Mouse (Mus musculus): ENCODE results near the gene Arhgap8.
"Not testable (repeated sequence)": the region's sequence is repeated elsewhere in the genome, so short reads cannot be mapped to it uniquely, and the experiment has no call there.

The Arhgap8 gene

DNA sequence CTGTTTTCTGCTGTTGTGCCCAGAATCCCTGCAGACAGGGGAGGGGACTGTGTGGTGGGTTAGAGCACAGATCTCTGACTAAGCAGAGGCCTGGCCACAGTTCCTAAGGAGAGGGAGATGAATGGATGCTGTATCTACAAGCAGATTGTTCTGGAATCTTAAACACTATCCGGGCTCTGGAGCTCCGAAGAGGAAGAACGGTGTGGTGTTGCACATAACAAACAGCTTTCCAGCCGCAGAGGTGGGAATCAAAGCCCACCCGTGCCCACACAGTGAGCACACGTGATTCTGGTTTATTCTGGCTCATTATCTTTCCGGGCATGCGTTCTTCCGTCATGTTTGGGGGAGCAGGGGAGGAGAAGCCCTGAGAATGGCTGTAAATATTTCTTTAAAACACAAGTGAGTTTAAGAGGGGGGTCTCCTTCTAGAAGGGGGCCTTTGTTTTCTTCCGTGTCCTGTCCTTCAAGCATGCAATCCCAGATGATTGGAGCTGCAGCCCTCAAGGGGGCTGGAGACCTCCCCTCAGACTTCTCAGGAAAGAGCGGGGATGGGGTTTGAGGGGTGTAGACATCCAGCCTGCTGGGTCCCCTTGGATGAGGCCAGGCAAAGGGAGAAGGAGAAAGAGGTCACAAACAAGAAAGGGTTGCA is 16.6 kb downstream of the Arhgap8 start:
- DNase-seq (ENCODE audit: low spot score in 2 of 2): no peak

DNA sequence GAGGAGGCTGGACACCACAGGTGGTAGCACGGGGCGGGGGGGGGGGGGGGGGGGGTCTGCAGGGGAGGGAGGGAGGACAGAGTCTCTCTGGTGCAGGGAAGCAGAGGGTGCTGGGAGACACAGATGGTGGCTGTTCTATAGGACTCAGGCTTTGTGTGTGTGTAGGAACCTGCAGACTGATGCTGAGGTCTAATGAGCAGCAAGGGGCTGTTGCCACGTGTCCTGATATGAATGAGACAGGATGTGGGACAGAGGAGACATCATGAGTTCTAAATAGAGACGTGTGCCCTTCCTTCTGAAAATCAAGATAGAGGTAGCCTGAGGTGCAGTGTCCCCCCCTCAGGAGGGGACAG is 17.1 kb downstream of the Arhgap8 start:
- DNase-seq (ENCODE audit: low spot score in 2 of 2): no peak

DNA sequence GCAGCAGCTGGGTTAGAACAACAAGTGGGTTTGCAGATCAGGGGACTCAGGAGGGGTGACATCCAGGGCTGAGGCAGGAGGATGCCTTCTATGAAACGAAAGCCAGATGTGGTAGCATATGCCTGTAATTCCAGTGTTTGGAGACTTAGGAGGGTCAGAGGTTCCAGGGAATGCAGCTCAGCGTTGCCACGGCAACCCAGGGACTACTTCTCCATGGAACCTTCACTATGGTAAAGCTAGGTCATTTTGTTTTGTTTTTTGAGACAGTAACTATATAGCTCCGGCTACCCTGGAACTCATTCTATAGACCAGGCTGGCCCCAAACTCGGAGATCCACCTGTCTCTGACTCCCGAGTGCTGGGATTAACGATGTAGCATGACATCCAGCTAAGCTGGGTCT is 18.4 kb downstream of the Arhgap8 start:
- no peak for DNase-seq (ENCODE audit: low spot score in 2 of 2)

DNA sequence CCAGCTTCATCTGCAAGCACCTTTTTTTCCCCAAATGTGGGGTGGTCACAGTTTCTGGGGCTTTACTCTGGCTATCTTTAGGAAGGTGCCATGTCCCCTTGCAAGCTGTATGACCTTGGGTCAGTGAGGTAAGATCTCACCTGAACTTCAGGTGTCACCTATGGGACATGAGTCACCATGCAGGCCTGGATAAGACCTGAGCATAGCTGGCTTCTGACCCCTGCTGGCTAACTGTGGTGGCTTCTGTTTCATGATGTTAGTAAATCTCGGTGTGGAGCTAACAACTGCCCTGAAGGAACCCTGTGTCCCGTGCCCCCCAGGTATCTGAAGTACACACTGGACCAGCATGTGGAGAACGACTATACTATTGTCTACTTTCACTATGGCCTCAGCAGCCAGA is 21.7 kb downstream of the Arhgap8 start:
- no peak for DNase-seq (ENCODE audit: low spot score in 2 of 2)

DNA sequence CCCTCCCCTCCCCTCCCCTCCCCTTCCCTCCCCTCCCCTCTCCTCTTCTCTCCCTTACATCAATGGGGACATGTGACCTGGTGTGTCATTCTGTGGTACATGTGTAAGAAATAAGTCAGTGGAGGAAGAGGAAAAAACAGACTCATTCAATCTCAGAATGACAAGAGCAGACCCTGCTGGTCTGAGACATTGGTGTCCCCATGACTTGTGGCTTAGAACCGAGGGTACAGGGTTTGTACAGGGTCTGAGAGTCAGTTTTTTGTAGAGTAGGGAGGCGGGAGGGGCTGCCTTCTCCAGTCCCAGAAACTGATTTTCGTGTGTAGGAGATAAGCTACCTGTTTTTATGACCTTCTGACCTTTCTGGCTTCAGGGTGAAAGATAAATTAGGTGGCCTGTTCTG is 23.5 kb downstream of the Arhgap8 start:
- DNase-seq (ENCODE audit: low spot score in 2 of 2): no peak

DNA sequence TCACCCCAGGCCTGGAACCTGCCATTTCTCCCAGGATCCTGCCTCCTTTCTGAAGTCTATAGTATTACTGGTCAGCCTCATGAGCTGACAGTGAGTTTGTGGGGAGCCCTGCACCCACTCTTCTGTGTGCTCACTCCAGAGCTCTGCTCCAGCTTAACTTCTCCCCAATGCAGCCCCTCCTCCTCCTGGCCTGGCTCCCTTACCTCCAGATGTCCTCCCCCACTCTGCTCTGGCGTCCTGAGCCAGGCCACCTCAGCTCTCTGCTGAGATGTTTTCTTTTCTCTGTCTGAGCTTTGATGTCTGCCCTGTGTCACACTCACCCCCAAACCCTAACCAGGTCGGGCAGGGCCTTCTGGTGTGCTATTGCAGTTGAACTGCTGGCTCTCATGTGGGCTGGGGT is 24.5 kb downstream of the Arhgap8 start:
- no peak for DNase-seq (ENCODE audit: low spot score in 2 of 2)

DNA sequence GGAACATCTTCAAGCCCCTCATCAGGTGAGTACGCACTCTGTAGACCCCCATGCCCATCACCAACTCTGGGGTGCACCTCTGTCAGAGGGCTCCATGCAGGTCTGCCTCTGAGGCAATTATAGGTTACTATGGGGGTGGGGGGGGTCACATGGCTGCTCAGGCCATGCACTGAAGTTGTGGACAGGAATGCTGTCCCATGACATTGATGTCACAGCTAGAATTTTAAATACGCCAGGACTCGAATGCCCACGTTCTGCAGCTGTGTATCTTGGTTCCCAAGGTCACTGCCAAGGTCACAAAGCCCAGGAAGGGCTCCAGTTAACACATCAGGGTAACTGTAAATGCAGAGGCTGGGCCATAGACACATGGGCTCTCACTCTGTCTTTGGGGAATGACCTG is 26.0 kb downstream of the Arhgap8 start:
- DNase-seq (ENCODE audit: low spot score in 2 of 2): no peak

DNA sequence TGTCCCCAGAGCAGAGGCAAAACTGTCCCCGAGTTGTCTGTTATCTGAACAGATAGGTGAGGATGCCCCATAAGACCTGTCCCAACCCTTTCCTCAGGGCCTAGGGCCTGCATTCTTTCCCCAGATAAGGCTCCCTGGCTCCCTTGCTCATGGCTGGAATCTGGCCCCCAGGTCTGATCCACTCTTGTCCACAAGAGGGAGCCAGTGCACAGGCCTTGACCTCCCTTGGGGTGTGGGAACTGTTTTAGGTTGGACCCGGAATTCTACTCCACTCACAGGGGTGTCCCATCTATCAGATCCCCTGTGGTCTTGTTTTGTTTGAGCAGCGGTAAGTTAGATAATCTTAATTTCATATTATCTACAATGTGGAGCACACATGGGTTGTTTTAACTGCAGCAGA is 35.1 kb downstream of the Arhgap8 start:
- DNase-seq (ENCODE audit: low spot score in 2 of 2): peak; percentile 75 to 78

DNA sequence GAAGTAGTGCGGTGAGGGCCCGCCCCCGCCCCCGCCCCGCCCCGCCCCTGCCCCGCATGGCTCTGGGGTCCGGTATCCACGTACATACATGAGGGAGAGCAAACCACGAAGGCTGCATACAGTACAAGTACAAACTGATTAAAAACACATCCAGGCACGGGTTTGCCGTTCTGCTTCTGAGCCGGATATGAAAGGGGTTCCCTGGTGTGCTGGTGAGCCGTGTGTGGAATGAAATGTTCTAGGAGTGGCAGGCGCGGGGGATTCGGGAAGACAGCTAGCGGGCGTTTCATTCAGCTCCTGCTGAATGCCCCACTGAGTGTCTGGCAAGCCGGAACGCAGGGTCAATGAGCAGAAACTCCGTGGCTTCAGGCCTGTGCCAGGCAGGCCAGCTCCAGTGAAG is 36.6 kb downstream of the Arhgap8 start:
- no peak for DNase-seq (ENCODE audit: low spot score in 2 of 2)

DNA sequence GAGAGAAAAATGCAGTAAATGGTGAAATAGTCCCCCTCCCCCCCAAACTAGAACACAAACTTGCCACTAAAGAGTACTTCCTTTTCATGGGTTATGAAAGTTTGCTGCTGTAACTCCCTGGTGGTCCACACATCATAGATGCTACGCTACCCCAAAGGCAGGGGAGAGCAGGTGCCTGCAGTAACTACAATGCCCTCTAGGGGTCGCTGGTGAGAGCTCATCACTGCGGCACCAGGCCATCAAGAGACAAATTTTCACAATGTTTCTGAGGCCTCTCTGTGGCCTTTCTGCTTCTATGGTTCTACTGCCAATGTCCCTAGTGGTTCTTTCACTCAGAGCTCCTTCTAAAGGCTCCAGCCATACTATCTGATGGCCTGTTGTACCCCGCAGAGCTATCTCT is 38.6 kb downstream of the Arhgap8 start:
- DNase-seq (ENCODE audit: low spot score in 2 of 2): no peak

DNA sequence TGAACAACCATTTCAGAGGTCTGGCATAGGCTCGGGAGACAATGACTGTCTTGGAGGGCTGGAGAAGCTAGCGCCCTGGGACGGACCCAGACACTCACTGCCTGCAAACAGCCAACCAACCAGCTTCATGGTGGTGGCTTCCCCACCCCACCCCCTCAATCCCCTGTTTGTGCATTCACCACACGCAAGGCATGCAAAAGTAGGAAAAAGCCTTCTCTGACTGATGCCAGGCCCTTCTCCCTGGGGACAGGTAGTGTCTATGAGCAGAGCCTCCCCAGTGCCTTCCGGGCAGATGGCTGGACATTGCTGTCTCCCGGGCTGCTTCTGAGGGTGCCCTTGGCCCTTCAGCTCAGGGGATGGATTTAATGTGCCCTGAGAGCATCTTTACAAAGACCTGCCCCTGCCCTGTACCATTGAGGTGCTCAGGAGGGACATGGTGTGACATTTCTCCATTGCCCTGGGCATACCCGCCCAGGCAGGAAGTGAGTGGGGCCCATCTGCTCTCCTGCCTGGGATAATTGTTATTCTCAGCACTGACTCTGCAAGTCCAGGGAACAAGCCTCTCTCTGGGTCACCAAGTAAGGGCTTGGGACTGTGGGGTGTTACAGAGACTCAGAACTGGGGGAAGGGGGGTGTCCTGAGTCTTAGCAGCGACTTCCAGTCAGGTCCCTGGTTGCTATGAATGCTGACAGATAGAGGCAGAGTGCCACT is 43.0 kb downstream of the Arhgap8 start:
- no peak for DNase-seq (ENCODE audit: low spot score in 2 of 2)

DNA sequence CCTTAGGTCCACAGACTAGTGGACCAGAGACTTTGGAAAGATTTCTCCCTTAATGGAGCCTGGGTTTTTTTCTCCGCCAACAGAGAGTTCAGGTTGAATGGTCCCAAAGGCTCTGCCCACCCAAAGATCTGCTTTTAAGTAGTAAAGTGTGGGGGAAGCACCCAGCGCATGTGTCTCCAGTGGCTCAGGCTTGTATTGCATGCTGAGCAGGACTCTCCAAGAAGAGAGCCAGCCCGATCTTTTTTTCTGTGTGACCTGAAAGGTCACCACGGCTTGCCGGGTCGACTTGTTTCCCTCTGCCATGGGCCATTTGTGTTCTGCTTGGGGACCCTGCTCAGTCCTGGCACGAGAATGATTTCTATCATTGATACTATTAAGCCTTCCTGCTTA is 43.6 kb downstream of the Arhgap8 start:
- no peak for DNase-seq (ENCODE audit: low spot score in 2 of 2)

DNA sequence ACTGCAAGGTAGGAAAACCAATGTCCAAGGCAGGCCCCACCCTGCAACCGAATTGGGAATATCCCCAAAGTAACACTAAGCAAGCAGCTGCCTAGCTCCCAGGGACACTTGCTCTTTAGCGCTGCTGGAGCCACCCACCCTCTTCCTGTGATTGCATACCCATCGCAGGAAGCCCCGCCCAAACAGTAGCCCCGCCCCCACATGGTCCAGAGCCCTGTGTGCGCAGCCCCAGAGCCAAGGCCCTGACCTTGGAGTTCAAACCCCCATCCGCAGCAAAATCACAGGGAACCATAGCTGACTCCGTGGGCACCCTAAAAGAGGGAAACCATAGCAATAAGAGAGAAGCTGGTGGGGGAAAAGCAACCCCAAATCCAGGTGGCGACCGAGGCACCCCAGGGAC is 46.8 kb downstream of the Arhgap8 start:
- no peak for DNase-seq (ENCODE audit: low spot score in 2 of 2)

DNA sequence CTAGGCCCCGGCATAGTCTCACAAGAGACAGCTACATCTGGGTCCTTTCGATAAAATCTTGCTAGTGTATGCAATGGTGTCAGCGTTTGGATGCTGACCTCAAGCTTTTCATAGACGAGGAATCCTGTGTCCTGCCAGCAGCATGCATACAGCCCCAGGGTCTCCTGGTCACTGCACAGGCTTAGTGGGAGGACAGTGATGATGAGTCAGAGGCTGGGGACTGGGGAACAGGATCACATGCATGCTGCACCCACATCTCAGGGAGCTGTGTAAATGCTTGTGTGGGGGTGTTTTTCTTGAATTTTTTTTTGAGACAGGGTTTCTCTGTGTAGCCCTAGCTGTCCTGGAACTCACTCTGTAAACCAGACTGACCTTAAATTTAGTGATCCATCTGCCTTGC is 48.7 kb downstream of the Arhgap8 start:
- DNase-seq (ENCODE audit: low spot score in 2 of 2): not testable (repeated sequence)

DNA sequence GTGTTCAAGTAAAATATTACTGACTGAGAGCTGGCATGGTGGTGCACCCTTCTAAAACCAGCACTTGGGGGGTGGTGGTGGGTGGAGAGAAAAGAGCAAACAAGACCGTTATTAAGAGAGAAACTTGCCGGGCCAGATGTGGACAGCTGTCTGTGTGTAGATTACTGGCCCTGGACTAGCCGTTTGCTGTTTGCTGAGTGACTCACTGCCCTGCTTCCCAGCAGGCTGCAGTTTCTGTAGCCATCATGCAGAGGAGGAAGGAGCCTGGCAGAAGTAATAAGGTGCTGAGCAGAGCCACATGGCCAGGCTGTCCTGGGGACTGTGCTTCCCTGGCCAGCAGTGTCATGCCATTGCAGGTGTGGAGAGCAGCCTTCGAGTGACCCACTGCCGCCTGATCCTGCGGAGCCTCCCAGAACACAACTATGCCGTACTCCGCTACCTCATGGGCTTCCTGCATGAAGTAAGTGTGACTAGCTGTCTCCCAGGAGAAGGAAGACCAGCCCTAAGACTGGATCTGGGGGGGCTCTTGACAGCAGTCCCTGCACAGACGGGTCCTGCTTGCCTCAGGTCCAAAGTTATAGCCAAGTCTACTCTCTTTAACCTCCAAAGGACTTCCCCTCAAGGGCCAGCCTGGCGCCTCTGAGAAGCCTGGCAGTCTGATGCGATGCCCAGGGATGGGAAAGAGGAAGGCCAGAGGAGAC is 49.9 kb downstream of the Arhgap8 start:
- no peak for DNase-seq (ENCODE audit: low spot score in 2 of 2)

DNA sequence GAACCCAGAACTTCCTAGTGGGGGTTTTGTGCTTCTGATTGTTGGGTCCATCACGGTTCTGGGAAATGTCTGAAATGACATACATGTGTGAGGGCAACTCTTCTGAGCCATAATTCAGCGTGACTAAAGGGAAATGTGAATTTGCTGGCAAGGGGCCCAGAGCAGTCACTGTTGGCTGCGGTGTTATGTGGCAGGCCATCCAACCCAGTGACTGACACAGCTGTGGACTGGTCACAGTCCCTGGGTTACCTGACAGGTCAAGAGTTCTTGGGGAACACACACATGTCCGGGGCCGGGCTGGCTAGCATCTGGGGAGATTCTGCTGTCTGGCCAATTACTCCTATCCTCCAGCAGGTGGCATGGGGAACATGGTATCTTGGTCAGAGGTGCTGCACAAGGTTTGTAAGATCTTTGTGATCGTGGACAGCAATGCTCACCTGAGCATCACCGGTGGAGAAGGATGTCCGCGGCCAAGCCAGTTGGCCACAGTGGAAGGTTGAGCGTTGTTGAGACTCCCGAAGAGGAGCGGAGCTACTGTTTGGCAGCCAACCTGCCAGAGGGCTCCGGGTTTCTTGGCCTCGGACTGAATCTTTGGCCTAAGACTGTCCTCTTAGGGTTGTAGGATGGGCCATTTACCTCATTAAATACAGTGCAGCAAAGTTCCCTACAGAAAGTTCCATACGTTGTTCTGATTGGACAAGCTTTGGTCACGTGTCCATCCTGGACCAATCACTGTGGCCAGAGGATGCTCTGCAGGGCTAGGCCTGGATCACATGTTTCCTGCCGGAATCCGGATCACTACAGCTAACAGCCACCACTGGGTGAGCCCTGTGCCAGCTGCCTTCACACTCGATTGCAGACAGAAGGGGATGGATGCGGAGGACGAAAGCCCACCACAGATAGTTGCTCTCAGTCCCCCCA is 52.6 kb downstream of the Arhgap8 start:
- no peak for DNase-seq (ENCODE audit: low spot score in 2 of 2)

DNA sequence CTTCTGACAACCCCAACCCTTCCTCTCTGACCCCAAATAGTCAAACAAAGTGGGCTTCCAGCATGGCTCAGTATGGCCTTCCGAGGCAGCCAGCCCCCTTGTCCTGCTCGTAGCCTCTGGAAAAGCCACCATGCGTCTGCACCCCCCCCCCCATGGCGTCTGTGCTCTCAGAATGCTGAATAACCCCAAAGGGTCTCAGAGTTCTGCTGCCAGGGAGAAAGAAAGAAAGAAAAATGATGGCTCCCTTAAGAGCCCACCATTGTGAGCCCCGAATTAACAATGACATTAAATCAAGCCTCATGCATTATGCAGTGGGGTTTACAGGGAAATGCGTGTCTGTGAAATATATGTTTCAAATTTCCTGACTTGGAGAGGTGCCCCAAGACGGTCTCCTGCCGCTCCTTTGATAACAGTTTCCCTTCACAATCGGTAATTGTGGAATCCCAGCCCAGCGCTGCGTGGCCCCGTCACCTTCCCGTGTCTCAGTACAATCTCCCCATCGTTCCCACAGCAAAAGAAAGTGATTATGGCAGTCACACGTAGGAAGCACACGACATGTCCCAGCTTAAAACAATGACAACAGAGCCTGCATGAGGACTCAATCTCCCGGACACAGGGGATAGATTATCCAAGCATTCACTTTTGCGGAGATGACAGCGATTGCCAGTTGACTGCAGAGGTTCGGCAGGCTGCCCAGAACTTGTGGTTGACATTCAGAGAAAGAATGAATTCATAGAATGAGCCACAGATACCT is 55.7 kb downstream of the Arhgap8 start:
- DNase-seq (ENCODE audit: low spot score in 2 of 2): no peak

DNA sequence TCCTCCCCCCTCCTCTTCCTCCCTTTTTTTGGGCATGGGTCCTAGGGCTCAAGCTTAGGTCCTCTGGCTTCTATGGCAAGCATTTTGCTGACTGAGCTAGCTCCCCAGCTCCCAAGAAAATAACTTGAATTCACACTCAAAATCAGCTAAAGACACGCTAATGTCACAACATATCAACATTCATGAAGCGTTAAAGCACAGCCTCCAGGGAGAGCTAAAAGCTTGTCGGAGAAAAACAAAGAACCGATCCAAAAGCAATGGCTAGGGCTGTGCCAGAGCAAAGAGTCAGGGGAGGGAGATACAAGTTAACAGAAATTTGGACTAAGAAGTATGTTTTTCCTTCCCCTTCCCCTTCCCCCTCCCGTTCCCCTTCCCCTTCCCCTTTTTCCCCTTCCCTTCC is 58.7 kb downstream of the Arhgap8 start:
- no peak for DNase-seq (ENCODE audit: low spot score in 2 of 2)

DNA sequence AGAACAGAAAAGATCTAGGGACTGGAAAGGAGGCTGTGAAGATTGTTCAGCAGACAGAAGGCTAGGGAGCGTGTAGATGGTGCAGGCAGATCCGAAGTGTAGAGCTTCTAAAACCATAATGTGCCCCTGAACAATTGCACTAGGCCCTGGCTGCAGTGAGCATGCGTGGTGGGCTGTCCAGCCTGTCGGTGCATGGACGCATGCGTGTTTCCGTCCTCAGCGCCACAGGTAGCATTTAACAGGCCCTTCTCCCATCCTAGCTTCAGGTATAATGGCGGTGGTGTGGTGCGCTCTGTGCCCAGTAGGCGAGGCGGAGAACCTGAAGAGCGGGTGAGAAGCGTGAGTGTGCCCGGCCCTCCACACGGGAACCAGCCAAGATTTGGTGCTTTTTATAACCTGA is 65.0 kb downstream of the Arhgap8 start:
- no peak for DNase-seq (ENCODE audit: low spot score in 2 of 2)

DNA sequence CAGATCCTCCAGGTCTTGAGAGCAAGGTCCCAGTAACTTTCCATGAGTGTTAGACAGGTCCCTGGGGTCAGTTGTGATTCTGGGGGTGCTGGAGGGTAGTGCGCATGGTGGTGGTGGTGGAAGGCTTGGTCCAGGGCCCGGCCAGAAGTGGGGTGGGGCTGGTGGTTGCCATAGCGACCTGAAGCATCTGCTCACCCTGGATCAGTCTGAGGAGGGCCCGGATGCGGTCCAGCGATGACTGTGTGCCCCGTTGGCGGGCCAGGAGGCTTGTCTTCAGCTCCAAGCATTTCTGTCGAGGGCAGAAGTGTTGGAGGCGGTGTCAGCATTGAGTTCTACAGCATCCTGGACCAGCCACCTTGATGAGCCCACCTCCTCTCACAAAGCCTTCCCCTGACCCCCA is 67.3 kb downstream of the Arhgap8 start:
- no peak for DNase-seq (ENCODE audit: low spot score in 2 of 2)

DNA sequence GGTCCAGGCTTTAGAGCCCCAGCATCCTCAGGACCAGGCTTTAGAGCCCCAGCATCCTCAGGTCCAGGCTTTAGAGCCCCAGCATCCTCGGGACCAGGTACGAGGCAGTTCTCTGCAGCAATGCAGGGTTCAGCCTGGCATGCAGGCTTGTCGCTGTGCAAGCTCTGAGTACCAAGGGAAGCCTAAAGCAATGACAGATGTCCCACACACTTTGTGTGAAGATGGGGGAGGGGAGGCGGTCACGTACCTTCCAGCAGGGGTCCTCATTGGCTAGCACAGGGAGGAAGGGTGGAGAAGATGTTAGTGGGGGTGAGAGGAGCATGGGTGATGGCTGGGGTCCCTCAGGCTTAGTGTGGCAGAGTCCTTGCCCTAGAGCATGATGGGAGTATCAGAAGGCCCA is 73.8 kb downstream of the Arhgap8 start:
- no peak for DNase-seq (ENCODE audit: low spot score in 2 of 2)

DNA sequence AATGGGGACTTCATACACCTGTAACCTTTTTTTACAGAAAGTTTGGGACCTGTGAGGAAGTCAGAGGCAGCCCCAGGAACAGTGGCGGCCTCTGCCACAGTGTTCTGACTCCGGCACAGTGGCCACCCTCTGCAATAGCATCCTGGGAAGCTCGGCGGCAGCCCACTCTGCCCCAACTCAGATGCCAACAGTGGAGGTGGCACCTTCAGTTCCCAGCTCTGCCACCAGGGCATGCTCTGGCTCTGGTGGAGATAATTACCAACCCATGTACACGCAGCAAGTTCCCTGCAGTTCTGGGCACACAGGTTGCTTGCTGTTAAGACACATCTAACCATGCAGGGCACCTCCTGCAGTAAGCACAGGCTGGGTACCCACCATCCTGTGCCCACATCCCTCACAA is 80.3 kb downstream of the Arhgap8 start:
- DNase-seq (ENCODE audit: low spot score in 2 of 2): peak in 1 of 2 experiments; percentile 32

Measured in frontal cortex, postnatal 36 days (tissue).